Mouse (Mus musculus) lung, adult 2 months (tissue): ENCODE measurements around the gene D230025D16Rik. TPM values are rescaled to one million over a fixed set of nuclear protein-coding genes. Genes with fewer than 3 reads are reported as not detected.

ENCODE experiments used
- DNase-seq: peaks from one replicate; pipeline ENCODE4 v3.0.0; 2022
- H3K4me1 ChIP-seq: fragments of 200-500 bp; 2 replicates; pipeline ENCODE4 v1.6.1; 2011; ENCODE audit warnings: low read length; ENCODE audit not compliant: control insufficient read depth, insufficient read depth
- H3K4me3 ChIP-seq: fragments of 200-500 bp; replicated peaks from 2 replicates; pipeline ENCODE3; 2011; ENCODE audit warnings: low read depth, mild to moderate bottlenecking, control low read depth, low read length; ENCODE audit errors: extremely low read depth
- CTCF ChIP-seq: fragments of 200-500 bp; IDR thresholded peaks from 2 replicates; pipeline ENCODE4 v1.5.1; 2011; ENCODE audit warnings: mild to moderate bottlenecking, low read length, control low read depth; ENCODE audit not compliant: insufficient read depth
- POLR2A ChIP-seq: fragments of 200-500 bp; IDR thresholded peaks from 2 replicates; pipeline ENCODE4 v1.6.1; 2011; ENCODE audit warnings: low read depth, mild to moderate bottlenecking, control low read depth, low read length, borderline replicate concordance; ENCODE audit errors: extremely low read depth
- WGBS: fragments of 180-500 bp; shearing (Covaris S2); methylation state at CpG from one replicate; pipeline ENCODE4 v1.1.7; 2018; 5-methylcytosine and 5-hydroxymethylcytosine counted together
- polyA plus RNA-seq: library from polyadenylated mRNA; depleted of rRNA; stranded (reverse); fragments of >200 nt; gene quantifications from 2 replicates; pipeline ENCODE4 v1.2.3, GENCODE M21; 2012

D230025D16Rik gene
- polyA plus RNA-seq, 1 experiment, result 64.8 TPM

DNA sequence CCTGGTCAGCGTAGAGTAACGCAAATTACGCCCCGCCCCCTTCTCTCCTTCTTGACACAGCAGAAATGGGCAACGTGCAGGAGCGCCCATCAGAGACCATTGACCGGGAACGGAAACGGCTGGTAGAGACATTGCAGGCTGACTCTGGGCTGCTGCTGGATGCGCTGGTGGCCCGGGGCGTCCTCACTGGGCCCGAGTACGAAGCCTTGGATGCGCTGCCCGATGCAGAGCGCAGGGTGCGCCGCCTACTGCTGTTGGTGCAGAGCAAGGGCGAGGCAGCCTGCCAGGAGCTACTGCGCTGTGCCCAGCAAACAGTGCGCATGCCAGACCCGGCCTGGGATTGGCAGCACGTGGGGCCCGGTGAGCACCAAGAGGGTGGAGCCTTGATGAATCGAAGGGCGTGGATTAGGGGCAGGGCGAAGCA lies 54.0 kb downstream of the D230025D16Rik start:
- peak; percentile 80 for DNase-seq
- 8% methylated on average over 28 of the region's 28 CpGs for WGBS
- H3K4me1 ChIP-seq, result peaks cover 12% of the 10 kb centered on the region
- peak overlapping the region; percentile 6 for H3K4me3 ChIP-seq
- TF ChIP-seq CTCF, result no peak
- TF ChIP-seq POLR2A, result no peak

DNA sequence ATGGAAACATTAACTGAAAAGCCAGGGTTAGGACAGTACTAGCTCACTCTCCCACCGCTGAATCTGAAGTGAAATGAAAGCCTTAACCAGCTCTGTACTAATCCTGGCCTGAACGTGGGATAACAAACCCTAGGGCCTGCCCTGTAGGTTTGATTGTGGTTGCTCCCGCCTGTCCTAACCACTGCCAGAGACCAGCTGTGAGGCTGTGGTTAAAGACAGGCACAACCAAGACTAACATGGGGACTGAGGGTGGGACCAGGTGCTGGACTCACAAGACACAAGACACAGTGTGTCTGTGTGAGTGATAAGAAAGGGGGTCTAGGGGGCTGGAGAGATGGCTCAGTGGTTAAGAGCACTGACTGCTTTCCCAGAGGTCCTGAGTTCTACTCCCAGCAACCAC lies 55.6 kb downstream of the D230025D16Rik start:
- H3K4me3 ChIP-seq, result no peak overlapping the region
- no peak for DNase-seq
- peaks cover 12% of the 10 kb centered on the region for H3K4me1 ChIP-seq
- WGBS, result 76% methylated on average over 3 of the region's 3 CpGs
- TF ChIP-seq POLR2A (no peak), CTCF (no peak)

DNA sequence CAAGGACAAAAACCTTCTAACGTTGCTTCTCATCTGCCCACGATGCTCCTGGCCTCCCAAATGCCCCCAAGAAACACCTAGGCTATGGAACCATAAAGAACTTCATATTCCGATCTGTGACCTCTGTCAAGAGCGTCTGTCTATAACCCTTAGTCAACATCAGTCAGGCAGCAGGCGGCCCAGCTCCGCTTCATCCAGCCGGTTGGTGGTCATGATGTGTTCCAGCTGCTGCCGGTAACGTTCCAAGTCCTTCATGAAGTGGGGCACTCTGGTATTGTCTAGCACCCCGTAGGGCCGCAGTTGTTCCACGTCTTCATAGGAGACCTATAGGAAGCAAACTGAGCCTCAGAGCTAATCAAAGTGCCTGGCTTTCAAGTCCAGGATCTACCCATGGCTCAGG lies 56.9 kb downstream of the D230025D16Rik start:
- 80% methylated on average over 12 of the region's 12 CpGs for WGBS
- TF ChIP-seq CTCF (no peak), POLR2A (no peak)
- no peak for DNase-seq
- no peak overlapping the region for H3K4me3 ChIP-seq
- H3K4me1 ChIP-seq, result peaks cover 4% of the 10 kb centered on the region; the same call in 1 of the 2 replicates

- no peak for TF ChIP-seq CTCF
- H3K4me3 ChIP-seq, result no peak overlapping the region
- no peak for DNase-seq
- WGBS, result 79% methylated on average over 4 of the region's 4 CpGs
- H3K4me1 ChIP-seq, result peaks cover 4% of the 10 kb centered on the region; the same call in 1 of the 2 replicates
These were observed 57.3 kb downstream of the D230025D16Rik start for GRCm38 (mm10) chr8:105282239-105282638.

- peak; percentile 64 for DNase-seq
- Histone ChIP-seq H3K4me3 (peak overlapping the region; percentile 18), H3K4me1 (peaks cover 4% of the 10 kb centered on the region; the same call in 1 of the 2 replicates)
- 44% methylated on average over 23 of the region's 23 CpGs for WGBS
- TF ChIP-seq POLR2A (no peak), CTCF (peak; percentile 75)
These were observed 58.1 kb downstream of the D230025D16Rik start for GRCm38 (mm10) chr8:105283074-105283473.

DNA sequence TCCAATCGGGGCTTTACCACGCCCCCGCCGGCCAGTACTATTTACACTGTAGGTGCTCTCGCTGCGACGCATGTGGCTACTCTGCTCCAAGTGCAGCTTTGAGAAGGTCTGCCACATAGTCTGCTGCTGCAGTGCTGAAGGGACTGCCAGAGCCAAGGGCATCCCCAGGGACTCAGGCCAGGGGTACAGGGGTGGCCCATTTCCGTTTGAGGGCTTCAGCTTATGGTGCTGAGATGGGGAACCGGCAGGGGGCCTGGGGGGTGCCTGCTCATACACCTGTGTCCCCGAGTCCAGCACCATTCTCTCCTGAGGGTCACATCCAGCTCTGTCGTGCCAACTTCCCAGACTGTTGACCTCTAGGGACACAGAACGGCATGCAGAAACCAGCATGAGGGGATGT lies 60.6 kb downstream of the D230025D16Rik start:
- TF ChIP-seq POLR2A, result no peak
- no peak for TF ChIP-seq CTCF
- peaks cover 12% of the 10 kb centered on the region for H3K4me1 ChIP-seq

DNA sequence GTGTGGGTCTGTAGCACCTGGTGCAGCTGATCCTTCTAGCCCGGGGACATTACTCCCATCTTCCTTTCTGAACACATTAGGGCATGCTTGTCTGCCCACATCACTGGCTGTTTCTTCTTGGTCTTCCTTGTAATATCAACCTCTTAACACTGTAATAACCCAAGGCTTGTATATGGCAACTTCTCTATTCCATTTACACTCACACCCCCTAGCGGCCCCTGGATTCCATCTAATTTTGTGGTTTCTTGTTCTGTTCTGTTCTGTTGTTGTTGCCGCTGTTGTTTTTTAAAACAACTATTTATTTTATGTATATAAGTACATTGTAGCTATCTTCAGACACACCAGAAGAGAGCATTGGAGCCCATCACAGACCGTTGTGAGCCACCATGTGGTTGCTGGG lies 62.0 kb downstream of the D230025D16Rik start:
- no peak for DNase-seq

More for the DNA sequence above, 60.6 kb downstream of the D230025D16Rik start:
- no peak overlapping the region for H3K4me3 ChIP-seq
- WGBS, result 69% methylated on average over 12 of the region's 12 CpGs
- DNase-seq, result no peak

DNA sequence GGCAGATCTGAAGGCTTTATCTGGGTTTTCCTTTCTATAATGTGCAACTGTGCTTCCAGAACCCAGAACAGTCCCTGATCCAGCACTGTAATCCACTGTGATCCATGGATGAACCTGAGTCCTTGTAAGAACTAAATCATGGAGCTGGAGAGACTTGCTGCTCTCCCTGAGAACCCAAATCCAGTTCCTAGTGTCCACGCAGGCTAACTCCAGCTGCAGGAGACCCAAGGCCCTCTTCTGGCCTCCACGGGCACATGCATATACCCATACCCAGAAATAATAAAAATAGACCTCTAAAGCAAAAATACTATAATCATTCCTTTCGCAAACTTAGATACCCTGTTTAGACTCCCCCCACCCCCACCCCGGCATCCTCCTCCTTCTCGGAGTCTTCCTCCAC lies 63.3 kb downstream of the D230025D16Rik start:
- H3K4me1 ChIP-seq, result peaks cover 11% of the 10 kb centered on the region
- H3K4me3 ChIP-seq, result no peak overlapping the region
- 84% methylated on average over 5 of the region's 5 CpGs for WGBS
- no peak for TF ChIP-seq POLR2A
- TF ChIP-seq CTCF, result no peak
- no peak for DNase-seq

More for the DNA sequence above, 62.0 kb downstream of the D230025D16Rik start:
- H3K4me1 ChIP-seq, result peaks cover 15% of the 10 kb centered on the region
- WGBS, result 90% methylated on average over 4 of the region's 4 CpGs
- no peak for TF ChIP-seq CTCF
- no peak for TF ChIP-seq POLR2A
- no peak overlapping the region for H3K4me3 ChIP-seq

DNA sequence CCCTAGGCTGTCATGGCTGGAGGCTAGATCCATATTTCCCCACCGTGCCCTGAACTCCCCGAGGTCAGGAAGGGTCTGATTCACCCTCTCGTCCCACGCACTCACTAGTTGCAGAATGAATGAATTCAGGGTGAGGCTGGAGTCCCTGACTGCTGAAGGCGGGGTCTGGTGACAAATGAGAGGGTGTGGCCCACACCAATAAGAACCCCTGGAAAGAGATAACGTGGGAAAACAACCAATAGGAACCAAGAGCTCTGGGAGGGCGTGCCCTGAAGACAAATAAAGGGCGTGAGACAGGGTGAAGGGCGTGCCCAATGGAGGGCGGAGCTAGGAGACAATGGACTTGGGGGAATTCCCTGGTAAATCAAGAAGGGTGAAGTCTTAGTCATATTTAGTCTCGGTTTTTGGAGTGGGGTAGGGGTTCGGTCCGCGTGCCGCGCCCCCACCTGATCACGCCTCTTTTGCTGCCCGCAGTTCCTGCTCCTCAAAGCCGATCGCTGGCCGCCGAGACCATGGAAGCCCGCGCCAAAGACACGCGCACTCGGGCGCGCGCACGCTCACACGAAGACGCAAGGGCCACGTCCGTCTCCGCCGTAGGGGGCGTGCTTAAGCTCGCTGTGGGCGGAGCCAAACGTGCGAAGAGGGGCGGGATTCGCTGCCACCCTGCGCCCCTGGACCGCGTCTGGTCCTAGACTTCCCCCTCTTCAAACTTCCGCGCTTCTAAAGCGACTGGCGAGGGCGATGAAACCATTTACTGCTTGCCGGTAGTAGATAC lies 64.2 kb downstream of the D230025D16Rik start:
- peaks cover 11% of the 10 kb centered on the region for H3K4me1 ChIP-seq
- WGBS, result under 1% methylated on average over 53 of the region's 53 CpGs
- peak; percentile 90 for DNase-seq
- TF ChIP-seq CTCF (no peak), POLR2A (peak; percentile 17; the same call in 1 of the 2 replicates)
- H3K4me3 ChIP-seq, result peak overlapping the region; percentile 75
